Mouse (Mus musculus) embryonic facial prominence, embryonic 14.5 days (tissue): ENCODE measurements around the gene Fam78a. TPM values are rescaled to one million over a fixed set of nuclear protein-coding genes. Genes with fewer than 3 reads are reported as not detected.

Experiments used
- ATAC-seq: fragments of 200-750 bp; cut with Nextera tagmentation; 2 replicates; pipeline ENCODE4 v1.8.0; 2017; ENCODE audit warnings: low read depth, moderate number of reproducible peaks, moderate TSS enrichment
- DNase-seq: peaks from one replicate; pipeline ENCODE4 v3.0.0-alpha.2; 2015; ENCODE audit warnings: low spot score
- H3K27ac ChIP-seq: fragments of 300-500 bp; sonication (generic); replicated peaks from 2 replicates; pipeline ENCODE4 v1.5.1; 2014; ENCODE audit warnings: low read depth, mild to moderate bottlenecking, low read length, moderate library complexity
- H3K27me3 ChIP-seq: fragments of 300-500 bp; sonication (generic); replicated peaks from 2 replicates; pipeline ENCODE4 v1.6.1; 2014; ENCODE audit warnings: low read length; ENCODE audit not compliant: control insufficient read depth, insufficient read depth
- H3K36me3 ChIP-seq: fragments of 300-500 bp; sonication (generic); 2 replicates; pipeline ENCODE4 v1.6.1; 2014; ENCODE audit warnings: low read length, mixed read lengths; ENCODE audit not compliant: control insufficient read depth, insufficient read depth
- H3K4me1 ChIP-seq: fragments of 300-500 bp; sonication (generic); 2 replicates; pipeline ENCODE4 v1.6.1; 2014; ENCODE audit warnings: antibody characterized with exemption, low read length; ENCODE audit not compliant: control insufficient read depth, insufficient read depth
- H3K4me2 ChIP-seq: fragments of 300-500 bp; sonication (generic); 2 replicates; pipeline ENCODE4 v1.6.1; 2014; ENCODE audit warnings: low read depth, mild to moderate bottlenecking, low read length, moderate library complexity, mixed read lengths
- H3K4me3 ChIP-seq: fragments of 300-500 bp; sonication (generic); 2 replicates; pipeline ENCODE4 v1.5.1; 2014; ENCODE audit warnings: low read depth, mild to moderate bottlenecking, low read length
- H3K9ac ChIP-seq: fragments of 300-500 bp; sonication (generic); 2 replicates; pipeline ENCODE4 v1.6.1; 2014; ENCODE audit warnings: low read depth, mild to moderate bottlenecking, low read length, moderate library complexity, mixed read lengths
- H3K9me3 ChIP-seq: fragments of 300-500 bp; sonication (generic); 2 replicates; pipeline ENCODE4 v1.6.1; 2016; ENCODE audit warnings: low read length; ENCODE audit not compliant: control insufficient read depth
- WGBS: fragments of 180-500 bp; shearing (Covaris S2); extraction: QIAGEN DNeasy Blood & Tissue Kit; methylation state at CpG from one replicate; pipeline ENCODE4 v1.1.7; 2014; 5-methylcytosine and 5-hydroxymethylcytosine counted together
- polyA plus RNA-seq: library from polyadenylated mRNA; unstranded; fragments of >200 nt; fragmentation: Nextera tagmentation; extraction: Ambion mirVana; gene quantifications from 2 replicates; pipeline ENCODE4 v1.2.1, GENCODE M21; 2014

The Fam78a gene
- polyA plus RNA-seq, 1 experiment from 2014 or later, result 8.9 TPM

GRCm38 (mm10) chr2:32068811-32069607 lies 15.6 kb downstream of the Fam78a start:
- Histone ChIP-seq H3K9ac (peak overlapping the region; percentile 41; the same call in 1 of the 2 replicates), H3K27ac (no peak overlapping the region), H3K4me3 (no peak overlapping the region), H3K4me1 (0 out of 2 replicates have a peak, but pooled peaks cover 4% of the 10 kb centered on the region), H3K9me3 (no peaks in the 10 kb centered on the region), H3K27me3 (0 out of 2 replicates have a peak, but pooled peaks cover 2% of the 10 kb centered on the region), H3K36me3 (no peaks in the 10 kb centered on the region), H3K4me2 (peak overlapping the region; percentile 28)
- 57% methylated on average over 30 of the region's 31 CpGs for WGBS
- ATAC-seq, result 0 out of 2 replicates have a peak, but pooled peaks have one; percentile 20
- DNase-seq, result no peak

- Histone ChIP-seq H3K4me1 (0 out of 2 replicates have a peak, but pooled peaks cover 4% of the 10 kb centered on the region), H3K27ac (no peak overlapping the region), H3K36me3 (no peaks in the 10 kb centered on the region), H3K9me3 (no peaks in the 10 kb centered on the region), H3K27me3 (0 out of 2 replicates have a peak, but pooled peaks cover 2% of the 10 kb centered on the region), H3K4me2 (no peak overlapping the region), H3K9ac (no peak overlapping the region), H3K4me3 (no peak overlapping the region)
- ATAC-seq (no peak), DNase-seq (no peak)
- WGBS, result 84% methylated on average over 4 of the region's 4 CpGs
These were observed 18.7 kb downstream of the Fam78a start for GRCm38 (mm10) chr2:32066005-32066404.

GRCm38 (mm10) chr2:32065371-32065791 lies 19.3 kb downstream of the Fam78a start:
- DNase-seq (no peak), ATAC-seq (no peak)
- H3K4me2 ChIP-seq, result no peak overlapping the region
- H3K4me1 ChIP-seq, result peaks cover 6% of the 10 kb centered on the region; the same call in 1 of the 2 replicates
- 76% methylated on average over 5 of the region's 5 CpGs for WGBS
- no peaks in the 10 kb centered on the region for H3K36me3 ChIP-seq
- H3K9ac ChIP-seq, result no peak overlapping the region
- no peak overlapping the region for H3K4me3 ChIP-seq
- no peak overlapping the region for H3K27ac ChIP-seq
- 0 out of 2 replicates have a peak, but pooled peaks cover 2% of the 10 kb centered on the region for H3K27me3 ChIP-seq
- no peaks in the 10 kb centered on the region for H3K9me3 ChIP-seq

GRCm38 (mm10) chr2:32064913-32065312 lies 19.7 kb downstream of the Fam78a start:
- H3K9me3 ChIP-seq, result no peaks in the 10 kb centered on the region
- H3K27ac ChIP-seq, result no peak overlapping the region
- DNase-seq (peak; percentile 81), ATAC-seq (peak; percentile 72; the same call in 1 of the 2 replicates)
- H3K36me3 ChIP-seq, result no peaks in the 10 kb centered on the region
- H3K27me3 ChIP-seq, result 0 out of 2 replicates have a peak, but pooled peaks cover 2% of the 10 kb centered on the region
- WGBS, result 60% methylated on average over 13 of the region's 13 CpGs
- H3K4me3 ChIP-seq, result no peak overlapping the region
- no peak overlapping the region for H3K4me2 ChIP-seq
- H3K4me1 ChIP-seq, result peaks cover 8% of the 10 kb centered on the region; the same call in 1 of the 2 replicates
- H3K9ac ChIP-seq, result no peak overlapping the region

- WGBS, result 79% methylated on average over 7 of the region's 7 CpGs
- no peak for DNase-seq
These were observed 21.1 kb downstream of the Fam78a start for GRCm38 (mm10) chr2:32063451-32064151.

GRCm38 (mm10) chr2:32062626-32063410 lies 21.8 kb downstream of the Fam78a start:
- H3K9ac ChIP-seq, result no peak overlapping the region
- H3K4me1 ChIP-seq, result peaks cover 4% of the 10 kb centered on the region; the same call in 1 of the 2 replicates
- no peaks in the 10 kb centered on the region for H3K27me3 ChIP-seq
- H3K4me3 ChIP-seq, result no peak overlapping the region
- H3K4me2 ChIP-seq, result no peak overlapping the region
- ATAC-seq (no peak), DNase-seq (no peak)
- H3K9me3 ChIP-seq, result no peaks in the 10 kb centered on the region
- H3K36me3 ChIP-seq, result no peaks in the 10 kb centered on the region
- WGBS, result 81% methylated on average over 15 of the region's 15 CpGs
- H3K27ac ChIP-seq, result no peak overlapping the region

More at GRCm38 (mm10) chr2:32063451-32064151, 21.1 kb downstream of the Fam78a start:
- no peaks in the 10 kb centered on the region for H3K27me3 ChIP-seq
- H3K4me2 ChIP-seq, result no peak overlapping the region
- H3K9ac ChIP-seq, result 0 out of 2 replicates have a peak overlapping the region, but pooled peaks have one; percentile 2
- peaks cover 6% of the 10 kb centered on the region; the same call in 1 of the 2 replicates for H3K4me1 ChIP-seq
- no peak overlapping the region for H3K27ac ChIP-seq
- no peaks in the 10 kb centered on the region for H3K36me3 ChIP-seq
- peak; percentile 27; the same call in 1 of the 2 replicates for ATAC-seq
- no peaks in the 10 kb centered on the region for H3K9me3 ChIP-seq
- H3K4me3 ChIP-seq, result no peak overlapping the region

GRCm38 (mm10) chr2:32061722-32062505 lies 22.7 kb downstream of the Fam78a start:
- H3K4me1 ChIP-seq, result peaks cover 4% of the 10 kb centered on the region; the same call in 1 of the 2 replicates
- H3K36me3 ChIP-seq, result no peaks in the 10 kb centered on the region
- no peak overlapping the region for H3K9ac ChIP-seq
- H3K27me3 ChIP-seq, result no peaks in the 10 kb centered on the region
- 58% methylated on average over 12 of the region's 12 CpGs for WGBS
- ATAC-seq (no peak), DNase-seq (no peak)
- H3K27ac ChIP-seq, result no peak overlapping the region
- H3K9me3 ChIP-seq, result no peaks in the 10 kb centered on the region
- H3K4me3 ChIP-seq, result no peak overlapping the region
- no peak overlapping the region for H3K4me2 ChIP-seq
